Mouse (Mus musculus) cerebellum, postnatal 36 days (tissue): ENCODE results near the gene Sema3b.
A peak's percentile ranks its signal among the peaks of the same experiment; 100 is the strongest.
"Not testable (repeated sequence)": the region's sequence is repeated elsewhere in the genome, so short reads cannot be mapped to it uniquely, and the experiment has no call there.

Source experiments
- DNase-seq, 2 experiments: peaks; one replicate each; pipeline ENCODE4 v3.0.0; 2021 to 2022; ENCODE audit warnings: mixed read lengths in 2 of 2

Gene Sema3b

GRCm38 (mm10) chr9:107568331-107569261, 40.4 kb downstream of the Sema3b start:
- DNase-seq: peak; percentile 75 to 78

GRCm38 (mm10) chr9:107567702-107568319, 41.2 kb downstream of the Sema3b start, which contains the start of gene Hyal2:
TSS of gene Hyal2 (plus strand) at chr9:107567945.
- no peak for DNase-seq

GRCm38 (mm10) chr9:107566855-107567254, 42.2 kb downstream of the Sema3b start:
- DNase-seq: no peak

- peak; percentile 83 to 86 for DNase-seq
Observed at GRCm38 (mm10) chr9:107566041-107566709, 42.9 kb downstream of the Sema3b start.

- DNase-seq: not testable (repeated sequence)
Observed at GRCm38 (mm10) chr9:107565556-107565955, 43.5 kb downstream of the Sema3b start.

- peak; percentile 94 to 95 for DNase-seq
Observed at GRCm38 (mm10) chr9:107563029-107563581, 45.9 kb downstream of the Sema3b start, which contains the start of gene Tusc2. TSS of gene Tusc2 (plus strand) at chr9:107563255.

- no peak for DNase-seq
Observed at GRCm38 (mm10) chr9:107556346-107556745, 52.7 kb downstream of the Sema3b start.

GRCm38 (mm10) chr9:107555701-107556100, 53.3 kb downstream of the Sema3b start:
- DNase-seq: no peak

GRCm38 (mm10) chr9:107555031-107555457, 54.0 kb downstream of the Sema3b start:
- no peak for DNase-seq

- peak; percentile 92 to 95 for DNase-seq
Observed at GRCm38 (mm10) chr9:107554319-107554825, 54.7 kb downstream of the Sema3b start.

GRCm38 (mm10) chr9:107553541-107554318, 55.3 kb downstream of the Sema3b start:
- peak; percentile 51 to 58 for DNase-seq

- no peak for DNase-seq
Observed at GRCm38 (mm10) chr9:107552690-107553393, 56.2 kb downstream of the Sema3b start.

- no peak for DNase-seq
Observed at GRCm38 (mm10) chr9:107551890-107552355, 57.1 kb downstream of the Sema3b start.

GRCm38 (mm10) chr9:107551117-107551889, 57.7 kb downstream of the Sema3b start, which contains the start of gene Rassf1:
TSS of gene Rassf1 (plus strand) at chr9:107551555.
- peak in 1 of 2 experiments; percentile 39 for DNase-seq

GRCm38 (mm10) chr9:107550491-107551116, 58.4 kb downstream of the Sema3b start:
- DNase-seq: no peak

GRCm38 (mm10) chr9:107549297-107550074, 59.5 kb downstream of the Sema3b start:
- no peak for DNase-seq

- DNase-seq: no peak
Observed at GRCm38 (mm10) chr9:107548820-107549219, 60.2 kb downstream of the Sema3b start.

GRCm38 (mm10) chr9:107547957-107548356, 61.1 kb downstream of the Sema3b start:
- no peak for DNase-seq
